Mouse (Mus musculus) testis, adult 2 months (tissue): ENCODE measurements around the gene Polr2i.

Source experiments
- CTCF ChIP-seq: fragments of 200-500 bp; IDR thresholded peaks from 2 replicates; pipeline ENCODE4 v1.5.1; 2012; ENCODE audit warnings: low read depth, mild to moderate bottlenecking, inconsistent platforms, low read length, moderate library complexity; ENCODE audit not compliant: control insufficient read depth, insufficient read depth, insufficient replicate concordance
- POLR2A ChIP-seq: fragments of 200-500 bp; IDR thresholded peaks from 2 replicates; pipeline ENCODE4 v1.6.1; 2012; ENCODE audit warnings: low read depth, mild to moderate bottlenecking, inconsistent platforms, low read length, moderate library complexity; ENCODE audit not compliant: control insufficient read depth

DNA sequence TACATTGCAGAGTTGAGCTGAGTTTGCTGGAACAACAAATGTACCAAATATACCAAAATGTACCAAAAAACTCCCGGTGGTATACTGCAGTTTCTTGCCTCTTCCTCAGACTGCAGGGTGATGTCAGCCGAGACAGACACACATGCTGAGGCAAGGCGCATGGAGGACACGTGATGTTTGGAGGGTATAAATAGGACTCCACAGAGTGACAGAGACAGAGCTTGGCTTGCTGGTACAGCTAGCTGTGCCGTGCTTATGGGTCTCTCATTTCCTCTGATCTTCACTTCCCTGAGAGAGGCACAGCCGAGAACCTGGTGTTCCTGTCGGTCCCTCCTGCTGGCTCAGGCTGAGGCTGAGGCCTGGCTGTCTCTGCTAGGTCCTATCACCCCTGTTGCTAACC lies 51.0 kb downstream of the Polr2i start:
- no peak for TF ChIP-seq CTCF
- TF ChIP-seq POLR2A, result no peak
